Mouse (Mus musculus): ENCODE measurements around the gene Gna13.

DNA sequence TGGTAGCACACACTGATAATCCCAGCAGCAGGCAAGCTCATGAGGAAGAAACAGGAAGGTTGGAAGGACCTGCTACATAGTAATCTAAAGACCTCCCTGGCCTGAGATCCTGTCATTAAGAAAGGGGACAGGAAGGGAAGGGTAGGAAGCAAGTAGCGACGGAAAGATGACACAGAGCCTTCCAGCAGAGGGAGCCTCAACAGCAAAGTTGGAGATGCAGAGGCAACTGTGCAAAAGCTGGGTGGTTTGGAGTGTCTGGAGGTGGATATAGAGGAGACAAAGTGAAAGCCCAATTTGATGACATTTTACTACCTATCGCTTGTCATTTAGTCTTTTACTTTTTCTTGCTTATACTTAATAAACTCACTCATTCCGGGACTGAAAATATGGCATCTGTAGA, 45.7 kb upstream of the Gna13 start:
- no peak for TF ChIP-seq POLR2A (IDR thresholded peaks at IDR 0.05; ENCODE audit: low read depth, low read length)
- peak; percentile 80; the same call in 1 of the 2 replicates for TF ChIP-seq CTCF (IDR thresholded peaks at IDR 0.05; ENCODE audit: borderline replicate concordance, insufficient read depth, low read length)
